Mouse (Mus musculus): ENCODE data around the gene Polk. TPM values are rescaled to one million over a fixed set of nuclear protein-coding genes. Genes with fewer than 3 reads are reported as not detected.

The Polk gene
- total RNA-seq, 2 experiments from 2014 or later = 7.1 to 8.8 TPM

Other genes with a start within 250 kb of the Polk start
- gene Poc5, start 154.3 kb downstream of the Polk start, total RNA-seq (2021) = 10 to 100 TPM; 12.5 to 16.3 TPM
- under 1 TPM; 0.31 to 0.56 TPM for gene Ankdd1b, start 71.4 kb downstream of the Polk start, total RNA-seq (2021)
- gene Gm17622, start 51.8 kb downstream of the Polk start, total RNA-seq (2021) = not detected
- gene Col4a3bp, start within 50 bp of the Polk start, total RNA-seq (2021) = 10 to 100 TPM; 35.3 to 43.1 TPM
- 10 to 100 TPM; 37.1 to 42.1 TPM for gene Hmgcr, start 128.4 kb upstream of the Polk start, total RNA-seq (2021)
- gene Ankrd31, start 205.7 kb upstream of the Polk start, total RNA-seq (2021) = not detected